Mouse (Mus musculus) testis, adult 2 months (tissue): ENCODE data around the gene Cd200. TPM values are rescaled to one million over a fixed set of nuclear protein-coding genes. Genes with fewer than 3 reads are reported as not detected.

Experiments used
- H3K27ac ChIP-seq: fragments of 200-500 bp; 2 replicates; pipeline ENCODE4 v1.5.1; 2012; ENCODE audit warnings: low read depth, low read length; ENCODE audit not compliant: control insufficient read depth, insufficient read depth
- H3K27me3 ChIP-seq: fragments of 200-500 bp; 2 replicates; pipeline ENCODE4 v1.6.1; 2012; ENCODE audit warnings: mild to moderate bottlenecking, low read length, moderate library complexity; ENCODE audit not compliant: control insufficient read depth, insufficient read depth
- H3K36me3 ChIP-seq: fragments of 200-500 bp; 2 replicates; pipeline ENCODE4 v1.6.1; 2012; ENCODE audit warnings: mild to moderate bottlenecking, low read length; ENCODE audit not compliant: control insufficient read depth, insufficient read depth
- H3K4me1 ChIP-seq: fragments of 200-500 bp; 2 replicates; pipeline ENCODE4 v1.6.1; 2012; ENCODE audit warnings: low read length; ENCODE audit not compliant: control insufficient read depth, insufficient read depth
- H3K4me3 ChIP-seq: fragments of 200-500 bp; 2 replicates; pipeline ENCODE4 v1.5.1; 2012; ENCODE audit warnings: low read depth, mild to moderate bottlenecking, low read length, moderate library complexity, mixed read lengths; ENCODE audit not compliant: control insufficient read depth
- CTCF ChIP-seq: fragments of 200-500 bp; IDR thresholded peaks from 2 replicates; pipeline ENCODE4 v1.5.1; 2012; ENCODE audit warnings: low read depth, mild to moderate bottlenecking, inconsistent platforms, low read length, moderate library complexity; ENCODE audit not compliant: control insufficient read depth, insufficient read depth, insufficient replicate concordance
- POLR2A ChIP-seq: fragments of 200-500 bp; IDR thresholded peaks from 2 replicates; pipeline ENCODE4 v1.6.1; 2012; ENCODE audit warnings: low read depth, mild to moderate bottlenecking, inconsistent platforms, low read length, moderate library complexity; ENCODE audit not compliant: control insufficient read depth
- polyA plus RNA-seq: library from polyadenylated mRNA; depleted of rRNA; stranded (reverse); fragments of >200 nt; gene quantifications from 2 replicates; pipeline ENCODE4 v1.2.3, GENCODE M21; 2012; rRNA removed

Gene Cd200
- polyA plus RNA-seq, 1 experiment = 16.2 TPM

DNA sequence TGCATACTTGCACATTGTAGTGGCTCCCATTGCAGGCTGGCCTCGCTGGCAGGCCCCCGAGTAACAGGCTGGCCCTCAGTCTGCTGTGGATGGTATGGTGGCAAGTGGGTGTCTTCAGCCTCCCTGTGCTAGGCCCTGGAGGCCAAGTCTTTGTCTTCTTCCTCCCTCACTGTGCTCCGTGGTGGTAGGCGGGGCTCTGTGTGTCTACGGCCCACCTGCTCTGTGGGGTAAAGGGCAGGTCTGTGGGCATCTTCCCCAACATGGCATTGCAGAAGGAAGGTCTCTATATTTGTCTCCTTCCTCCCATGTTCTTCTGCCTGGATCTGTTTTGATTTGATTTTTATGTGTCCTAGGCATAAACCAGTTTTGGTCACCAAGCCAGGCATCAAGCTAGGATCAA is 74.0 kb downstream of the Cd200 start:
- no peaks in the 10 kb centered on the region for H3K4me1 ChIP-seq
- H3K4me3 ChIP-seq = no peak overlapping the region
- no peaks in the 10 kb centered on the region for H3K36me3 ChIP-seq
- TF ChIP-seq POLR2A = no peak
- TF ChIP-seq CTCF = no peak
- no peaks in the 10 kb centered on the region for H3K27me3 ChIP-seq
- no peak overlapping the region for H3K27ac ChIP-seq

GRCm38 (mm10) chr16:45334376-45334765 is 74.5 kb downstream of the Cd200 start:
- no peaks in the 10 kb centered on the region for H3K36me3 ChIP-seq
- H3K4me3 ChIP-seq = no peak overlapping the region
- no peaks in the 10 kb centered on the region for H3K4me1 ChIP-seq
- TF ChIP-seq POLR2A (no peak), CTCF (no peak)
- no peaks in the 10 kb centered on the region for H3K27me3 ChIP-seq
- no peak overlapping the region for H3K27ac ChIP-seq

DNA sequence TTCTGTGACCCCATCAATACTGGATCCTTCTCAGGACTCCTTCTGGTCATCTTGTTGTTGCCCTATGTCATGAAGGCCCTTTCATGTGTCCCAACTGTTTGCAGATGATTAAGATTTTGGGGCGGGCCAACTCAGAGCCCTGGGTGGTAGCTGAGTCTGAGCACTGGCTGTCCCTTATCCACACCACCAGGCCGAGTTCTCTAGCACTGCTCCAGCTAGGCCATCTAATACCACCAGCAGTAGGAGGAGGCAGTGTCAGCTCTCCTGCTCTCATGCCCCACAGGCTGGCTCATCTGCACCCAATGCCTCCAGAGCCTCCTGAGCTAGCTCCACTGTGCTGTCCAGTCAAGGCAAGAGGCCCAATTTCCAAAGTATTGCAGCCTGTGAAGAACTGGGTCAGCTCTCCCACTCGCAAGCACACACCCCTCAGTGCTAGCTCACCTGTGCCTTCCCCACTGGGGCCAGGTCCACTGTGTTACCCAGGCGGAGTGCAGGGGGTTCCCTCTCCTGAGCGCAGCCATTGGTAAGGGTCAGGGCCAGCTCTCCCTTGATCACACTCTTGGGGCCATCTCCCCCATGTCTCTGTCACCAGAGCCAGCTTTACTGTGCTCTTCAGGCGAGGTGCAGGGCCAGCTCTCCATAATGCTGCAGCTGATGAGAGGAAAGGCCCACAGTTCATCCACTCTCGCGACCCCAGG is 75.0 kb downstream of the Cd200 start:
- no peak for TF ChIP-seq POLR2A
- TF ChIP-seq CTCF = no peak
- Histone ChIP-seq H3K27me3 (no peaks in the 10 kb centered on the region), H3K27ac (no peak overlapping the region), H3K36me3 (no peaks in the 10 kb centered on the region), H3K4me3 (no peak overlapping the region), H3K4me1 (no peaks in the 10 kb centered on the region)

- Histone ChIP-seq H3K4me3 (no peak overlapping the region), H3K27me3 (no peaks in the 10 kb centered on the region), H3K36me3 (no peaks in the 10 kb centered on the region), H3K27ac (no peak overlapping the region), H3K4me1 (no peaks in the 10 kb centered on the region)
- TF ChIP-seq POLR2A = no peak
Observed at GRCm38 (mm10) chr16:45332591-45332990, 76.3 kb downstream of the Cd200 start.

Other genes with a start within 250 kb of the Cd200 start
- gene Btla, start 184.7 kb downstream of the Cd200 start, polyA plus RNA-seq = 0.02 and 0.06 TPM in 2 replicates
- gene Gm609, start 83.9 kb upstream of the Cd200 start, polyA plus RNA-seq = 1.9 and 2.0 TPM in 2 replicates
- gene Gm17783, start 123.0 kb upstream of the Cd200 start, polyA plus RNA-seq = 0.19 TPM in 1 of 2 replicates, not detected in the other
- gene Slc9c1, start 126.3 kb upstream of the Cd200 start, polyA plus RNA-seq = 19.0 and 26.6 TPM in 2 replicates
- gene Gcsam, start 201.3 kb upstream of the Cd200 start, polyA plus RNA-seq = 0.48 and 0.54 TPM in 2 replicates
- gene BC016579, start 245.0 kb upstream of the Cd200 start, polyA plus RNA-seq = 0.05 TPM in 1 of 2 replicates, not detected in the other